ENCODE assay signal across 18 mouse cellular contexts in the genomic region with DNA sequence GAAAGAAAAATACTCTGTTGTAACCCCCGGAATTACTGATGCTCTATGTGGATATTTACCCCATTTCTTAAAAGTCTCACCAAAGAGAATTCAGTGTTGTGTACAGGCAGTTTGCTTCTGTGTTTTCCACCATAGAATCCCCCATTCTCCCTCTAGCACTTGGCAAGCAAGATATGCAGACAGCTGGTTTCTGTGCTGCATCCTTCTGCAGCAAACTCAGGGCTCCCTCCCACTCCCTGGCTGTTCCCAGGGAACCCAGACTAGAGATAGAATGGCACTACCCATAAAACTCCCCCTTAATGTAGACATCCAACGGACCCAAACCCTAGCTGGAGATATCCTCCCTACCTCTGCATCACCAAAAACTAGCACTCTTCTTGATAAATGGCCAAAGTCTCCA.
DNase-seq lines count a peak whose midpoint lies in the region; ATAC-seq and TF ChIP-seq lines count a peak whose summit lies in the region.
"Had no signal": no experiment of that assay in that cellular context is flagged by ENCODE, and none has a peak within 500 bp of the region (broad histone marks: within the 10 kb centered on the region; RNA-seq: fewer than 3 reads in every experiment).

No protein-coding gene starts in this region.

- no peaks in the 10 kb centered on the region for H3K27me3 ChIP-seq in liver, postnatal 0 days (ENCODE audit: insufficient read depth, low read length)
- H3K27me3 ChIP-seq: embryonic facial prominence, embryonic 12.5 days; heart, embryonic 15.5 days; liver, embryonic 12.5 days had no signal

- TF ChIP-seq CTCF in liver, postnatal 0 days (IDR thresholded peaks at IDR 0.05; ENCODE audit: low read depth): no peak

- no peak for TF ChIP-seq EP300 in liver, postnatal 0 days (IDR thresholded peaks at IDR 0.05; ENCODE audit: low read depth)

- H3K36me3 ChIP-seq in liver, postnatal 0 days (replicated peaks; ENCODE audit: insufficient read depth, low read length): no peaks in the 10 kb centered on the region
- H3K36me3 ChIP-seq: embryonic facial prominence, embryonic 12.5 days; heart, embryonic 15.5 days; liver, embryonic 12.5 days had no signal

- H3K9me3 ChIP-seq in liver, postnatal 0 days (ENCODE audit: low read length): no peaks in the 10 kb centered on the region
- H3K9me3 ChIP-seq: embryonic facial prominence, embryonic 12.5 days; liver, embryonic 12.5 days had no signal

- no peak for ATAC-seq in liver, postnatal 0 days
- ATAC-seq: liver, embryonic 12.5 days had no signal

- no peaks in the 10 kb centered on the region for H3K4me1 ChIP-seq in liver, postnatal 0 days (ENCODE audit: insufficient read depth)
- H3K4me1 ChIP-seq: embryonic facial prominence, embryonic 12.5 days; heart, embryonic 15.5 days; liver, embryonic 12.5 days had no signal

- no peak overlapping the region for H3K4me3 ChIP-seq in liver, postnatal 0 days (ENCODE audit: low read depth, low read length)
- H3K4me3 ChIP-seq: embryonic facial prominence, embryonic 12.5 days; heart, embryonic 15.5 days; liver, embryonic 12.5 days had no signal

- no peak overlapping the region for H3K27ac ChIP-seq in liver, postnatal 0 days (ENCODE audit: low read depth)
- H3K27ac ChIP-seq: embryonic facial prominence, embryonic 12.5 days; heart, embryonic 15.5 days; liver, embryonic 12.5 days; stomach, postnatal 0 days had no signal

- peak; percentile 19 to 34 for DNase-seq in cerebellum, postnatal 10 days
- DNase-seq in cerebellum, adult 9-10 months: no peak
- DNase-seq in brain, adult 2 months (ENCODE audit: low read depth, low spot score): peak; percentile 82
- DNase-seq in layer of hippocampus, adult 9-10 months (ENCODE audit: low spot score): peak; percentile 44
- peak; percentile 8 to 72 for DNase-seq in left cerebral cortex, postnatal 25 days (ENCODE audit: low spot score in 2 of 2)
- no peak for DNase-seq in lung, adult 18-20 months
- no peak for DNase-seq in liver, postnatal 0 days
- no peak for DNase-seq in Muller cell, postnatal 12 days (ENCODE audit: inconsistent ontology term)
- DNase-seq: cerebellum, adult 11 months; kidney, adult 8-10 months; kidney, postnatal 36 days; midbrain, embryonic 14.5 days; retina, postnatal 1 day; thymus, postnatal 14 days had no signal

- H3K9ac ChIP-seq in liver, postnatal 0 days (replicated peaks): no peak overlapping the region
- H3K9ac ChIP-seq: embryonic facial prominence, embryonic 12.5 days; heart, embryonic 15.5 days; liver, embryonic 12.5 days had no signal

- WGBS in liver, postnatal 0 days (ENCODE audit: insufficient replicate concordance): 64% methylated on average over 2 of the region's 2 CpGs

- H3K4me2 ChIP-seq in liver, postnatal 0 days (ENCODE audit: low read depth, low read length): no peak overlapping the region
- H3K4me2 ChIP-seq: embryonic facial prominence, embryonic 12.5 days; heart, embryonic 15.5 days; liver, embryonic 12.5 days had no signal

- intact Hi-C loops in left cerebral cortex, postnatal 25 days (cut with DNase I): no loop called here

Comparison
In these comparisons a context has a peak if more than half of its experiments do, and no peak if none do; other contexts are left out.
1. DNase-seq: peak in cerebellum, postnatal 10 days (2 of 2), brain, adult 2 months (single experiment), layer of hippocampus, adult 9-10 months (single experiment) and left cerebral cortex, postnatal 25 days (2 of 2); none in cerebellum, adult 9-10 months (single experiment), lung, adult 18-20 months (0 of 2), liver, postnatal 0 days (single experiment) and Muller cell, postnatal 12 days (single experiment).